Mouse (Mus musculus) cortical plate, adult 2 months (tissue): Measurements from ENCODE around the gene Gm29094.
"Not testable (repeated sequence)": the region's sequence is repeated elsewhere in the genome, so short reads cannot be mapped to it uniquely, and the experiment has no call there.

Experiments
- CTCF ChIP-seq: fragments of 200-500 bp; IDR thresholded peaks from 2 replicates; pipeline ENCODE4 v1.5.1; 2011; ENCODE audit warnings: mild to moderate bottlenecking, control low read depth, low read length; ENCODE audit not compliant: insufficient read depth; ENCODE audit errors: extremely low read depth
- POLR2A ChIP-seq: fragments of 200-500 bp; IDR thresholded peaks from 2 replicates; pipeline ENCODE4 v1.6.1; 2011; ENCODE audit warnings: mild to moderate bottlenecking, low read length, control low read depth; ENCODE audit not compliant: insufficient read depth; ENCODE audit errors: extremely low read depth

- TF ChIP-seq POLR2A, CTCF: not testable (repeated sequence)
Measured at GRCm38 (mm10) chr9:89172539-89172938, 26.6 kb upstream of the Gm29094 start.
